Mouse (Mus musculus): ENCODE results near the gene Ankfn1.

DNA sequence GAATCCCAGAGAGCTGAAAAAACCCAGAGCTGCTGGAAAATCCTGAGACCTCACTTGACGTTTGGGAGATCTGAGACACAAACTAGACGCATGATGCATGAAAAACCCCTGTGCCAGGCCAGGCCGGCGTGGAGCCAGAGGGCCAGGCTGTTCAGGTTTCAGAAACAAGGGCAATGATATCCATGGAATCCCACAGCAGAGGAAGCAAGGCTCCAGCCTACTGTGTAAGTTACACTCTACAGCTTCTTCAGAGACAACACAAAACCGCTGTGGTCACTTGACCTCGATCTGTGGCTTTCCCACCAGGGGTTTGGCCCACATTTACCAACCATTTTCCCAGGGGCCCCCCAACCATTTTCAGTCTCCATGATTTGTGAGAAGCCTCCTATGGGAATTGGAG is 171.1 kb downstream of the Ankfn1 start:
- TF ChIP-seq CTCF (IDR thresholded peaks at IDR 0.05; ENCODE audit: borderline replicate concordance, insufficient read depth, low read length) (no peak), POLR2A (IDR thresholded peaks at IDR 0.05; ENCODE audit: low read depth, low read length) (no peak)
